Mouse (Mus musculus) gastrocnemius, postnatal 4 days (tissue): ENCODE data around the gene Gm3264. TPM values are rescaled to one million over a fixed set of nuclear protein-coding genes. Genes with fewer than 3 reads are reported as not detected.
"Not testable (repeated sequence)": the region's sequence is repeated elsewhere in the genome, so short reads cannot be mapped to it uniquely, and the experiment has no call there.

Source experiments
- DNase-seq, 2 experiments: peaks; one replicate each; pipeline ENCODE4 v3.0.0; 2021 to 2022; ENCODE audit warnings: low spot score in 2 of 2, mixed read lengths in 2 of 2
- long read RNA-seq, 2 experiments: library from polyadenylated mRNA; stranded (forward); transcript quantifications; one replicate each; pipeline ENCODE4 v2.0.0; 2021
- total RNA-seq, 2 experiments: library from RNA; stranded (reverse); gene quantifications; 2 replicates each; pipeline ENCODE4 v1.2.3; 2021

The Gm3264 gene
- 1 to 10 TPM; 6.1 to 8.6 TPM for total RNA-seq
- long read RNA-seq, experiment 1, partial matches to known transcripts, result 2 of 6 reads
- long read RNA-seq, experiment 1, other reads (novel, unspliced or antisense), result 4 of 6 reads
- long read RNA-seq, experiment 2, partial matches to known transcripts, result 0 of 12 reads
- long read RNA-seq, experiment 2, other reads (novel, unspliced or antisense), result 12 of 12 reads

DNA sequence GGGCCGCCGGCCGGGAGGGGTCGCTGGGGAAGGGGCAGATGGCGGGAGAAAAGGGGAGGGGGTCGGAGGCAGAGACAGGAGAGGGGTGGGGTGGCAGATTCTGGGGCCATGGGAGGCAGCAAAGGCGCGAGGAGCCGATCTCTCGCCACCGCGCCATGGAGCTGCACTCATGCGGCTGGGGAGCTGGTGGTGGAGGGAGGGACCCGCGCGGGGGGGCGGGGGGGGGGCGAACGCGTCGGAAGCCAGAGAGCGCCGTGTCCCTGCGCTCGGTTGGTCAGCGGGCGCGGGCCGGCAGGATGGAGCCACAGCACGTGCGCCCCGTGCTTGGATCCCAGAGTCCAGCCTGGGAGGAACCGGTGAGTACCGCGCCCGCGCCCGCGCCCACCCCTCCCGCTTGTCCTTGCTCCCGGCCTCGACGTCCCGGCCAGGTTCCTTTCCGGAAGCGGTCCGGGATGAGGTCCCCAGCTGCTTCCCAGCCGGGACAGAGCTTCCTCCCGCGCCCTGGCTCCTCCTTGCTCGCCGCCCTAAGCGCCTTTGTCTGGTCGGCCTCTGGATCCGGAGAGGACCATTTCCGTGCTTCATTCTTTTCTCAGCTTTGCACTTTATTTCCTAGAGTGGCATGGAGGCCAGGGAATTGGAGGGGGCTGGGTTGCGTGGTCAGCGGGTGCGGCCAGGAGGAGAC lies at the start of gene Gm3264:
Gm3264 (plus strand) TSS at position 278 of the 682 bp plus-strand sequence.
- not testable (repeated sequence) for DNase-seq

GRCm38 (mm10) chr14:4806421-4806820 lies 49.0 kb upstream of the Gm3264 start:
- peak; percentile 14 to 15 for DNase-seq

DNA sequence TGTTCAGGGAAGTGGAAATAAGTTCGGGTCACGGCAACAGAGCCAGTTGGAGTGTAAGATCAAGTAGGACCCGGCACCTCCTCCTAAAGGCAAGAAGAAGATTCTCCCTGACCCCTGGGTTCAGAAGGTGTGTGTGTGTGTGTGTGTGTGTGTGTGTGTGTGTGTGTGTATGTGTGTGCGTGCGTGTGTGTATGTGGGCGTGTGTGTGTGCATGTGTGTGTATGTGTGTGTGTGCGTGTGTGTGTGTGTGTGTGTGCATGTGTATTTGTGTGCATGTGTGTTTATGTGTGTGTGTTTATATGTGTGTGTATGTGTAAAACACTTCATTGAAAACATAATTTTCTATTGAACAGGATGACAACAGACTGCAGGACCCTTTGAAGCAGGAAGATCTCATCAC lies 33.4 kb upstream of the Gm3264 start:
- peak; percentile 7 to 16 for DNase-seq

GRCm38 (mm10) chr14:4837806-4838205 lies 17.6 kb upstream of the Gm3264 start, which contains the start of gene Gm3269:
Gm3269 (plus strand) TSS chr14:4838106.
- DNase-seq, result not testable (repeated sequence)

GRCm38 (mm10) chr14:4892116-4892515 lies 36.7 kb downstream of the Gm3264 start, which contains the start of gene Gm3278:
Gm3278 (plus strand) TSS chr14:4892416.
- not testable (repeated sequence) for DNase-seq

Other genes starting within 250 kb of the Gm3264 start
- gene Gm8159, start 223.2 kb upstream of the Gm3264 start, total RNA-seq, result not detected
- gene Gm3239, start 191.4 kb upstream of the Gm3264 start, total RNA-seq, result not detected
- gene Gm7876, start 146.3 kb upstream of the Gm3264 start, total RNA-seq, result not detected
- gene Gm3252, start 128.8 kb upstream of the Gm3264 start, total RNA-seq, result under 1 TPM; 0.25 to 0.62 TPM
- not detected for gene Gm9602, start 79.2 kb upstream of the Gm3264 start, total RNA-seq
- not detected for gene Gm3269, start 17.5 kb upstream of the Gm3264 start, total RNA-seq
- gene Gm3278, start 36.8 kb downstream of the Gm3264 start, total RNA-seq, result not detected
- not detected for gene Gm8297, start 128.4 kb downstream of the Gm3264 start, total RNA-seq
- not detected for gene Gm3298, start 160.3 kb downstream of the Gm3264 start, total RNA-seq
- gene 4930555G01Rik, start 195.1 kb downstream of the Gm3264 start, total RNA-seq, result not detected
- gene Gm8281, start 215.5 kb downstream of the Gm3264 start, total RNA-seq, result under 1 TPM; 0.74 to 0.78 TPM